ENCODE assay signal across 9 mouse cellular contexts in the genomic region with DNA sequence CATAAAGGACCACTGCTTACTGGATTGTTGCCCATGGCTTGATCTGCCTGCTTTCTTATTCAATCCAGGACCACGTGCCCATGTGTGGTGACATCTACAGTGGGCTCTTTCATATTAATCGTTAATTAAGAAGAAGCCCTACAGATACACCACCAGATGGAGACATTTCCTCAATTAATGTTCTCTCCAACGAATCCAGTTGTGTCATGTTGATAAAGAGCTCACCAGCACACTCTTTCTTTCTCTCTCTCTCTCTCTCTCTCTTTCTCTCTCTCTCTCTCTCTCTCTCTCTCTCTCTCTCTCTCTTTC. TPM values are rescaled to one million over a fixed set of nuclear protein-coding genes. Genes with fewer than 3 reads are reported as not detected.
DNase-seq lines count a peak whose midpoint lies in the region; ATAC-seq and TF ChIP-seq lines count a peak whose summit lies in the region.
"Had no signal": no experiment of that assay in that cellular context is flagged by ENCODE, and none has a peak within 500 bp of the region (broad histone marks: within the 10 kb centered on the region; RNA-seq: fewer than 3 reads in every experiment).

No protein-coding gene starts in this region.

- 5% methylated on average over 3 of the region's 3 CpGs for WGBS in embryonic facial prominence, embryonic 11.5 days
- WGBS in embryonic facial prominence, embryonic 10.5 days = 8% methylated on average over 3 of the region's 3 CpGs
- WGBS in midbrain, embryonic 11.5 days = 12% methylated on average over 3 of the region's 3 CpGs
- 12% methylated on average over 3 of the region's 3 CpGs for WGBS in midbrain, embryonic 10.5 days
- 0% methylated on average over 3 of the region's 3 CpGs for WGBS in forebrain, embryonic 15.5 days
- 7% methylated on average over 3 of the region's 3 CpGs for WGBS in limb, embryonic 14.5 days

- H3K4me3 ChIP-seq in embryonic facial prominence, embryonic 11.5 days (ENCODE audit: low read depth, low read length) = no peak overlapping the region
- no peak overlapping the region for H3K4me3 ChIP-seq in embryonic facial prominence, embryonic 10.5 days
- H3K4me3 ChIP-seq in midbrain, embryonic 11.5 days (ENCODE audit: low read depth, low read length) = no peak overlapping the region
- H3K4me3 ChIP-seq in midbrain, embryonic 10.5 days = no peak overlapping the region
- H3K4me3 ChIP-seq in forebrain, embryonic 15.5 days = peak overlapping the region; percentile 20
- no peak overlapping the region for H3K4me3 ChIP-seq in limb, embryonic 14.5 days (replicated peaks; ENCODE audit: low read length)
- H3K4me3 ChIP-seq: limb, embryonic 15.5 days had no signal

- TF ChIP-seq POLR2A in limb, embryonic 14.5 days (IDR thresholded peaks at IDR 0.05; ENCODE audit: borderline replicate concordance, extremely low read depth, insufficient read depth, insufficient read length) = no peak

- no peak overlapping the region for H3K9ac ChIP-seq in embryonic facial prominence, embryonic 11.5 days (replicated peaks; ENCODE audit: low read length)
- no peak overlapping the region for H3K9ac ChIP-seq in midbrain, embryonic 11.5 days (ENCODE audit: low read length)
- H3K9ac ChIP-seq in forebrain, embryonic 15.5 days (replicated peaks) = peak overlapping the region; percentile 35; the same call in 1 of the 2 replicates
- no peak overlapping the region for H3K9ac ChIP-seq in limb, embryonic 14.5 days (ENCODE audit: low read depth, low read length, severe bottlenecking)
- H3K9ac ChIP-seq: limb, embryonic 15.5 days had no signal

- no peaks in the 10 kb centered on the region for H3K36me3 ChIP-seq in embryonic facial prominence, embryonic 11.5 days (replicated peaks; ENCODE audit: control insufficient read depth, insufficient read depth, low read depth, low read length)
- H3K36me3 ChIP-seq in embryonic facial prominence, embryonic 10.5 days (replicated peaks) = no peaks in the 10 kb centered on the region
- H3K36me3 ChIP-seq in midbrain, embryonic 11.5 days (ENCODE audit: control insufficient read depth, insufficient read depth, low read length) = no peaks in the 10 kb centered on the region
- H3K36me3 ChIP-seq in midbrain, embryonic 10.5 days = no peaks in the 10 kb centered on the region
- H3K36me3 ChIP-seq in forebrain, embryonic 15.5 days = no peaks in the 10 kb centered on the region
- H3K36me3 ChIP-seq in limb, embryonic 14.5 days (ENCODE audit: control insufficient read depth, insufficient read depth, low read length) = no peaks in the 10 kb centered on the region
- H3K36me3 ChIP-seq: limb, embryonic 15.5 days had no signal

- H3K27me3 ChIP-seq in embryonic facial prominence, embryonic 11.5 days (ENCODE audit: control insufficient read depth, insufficient read depth, low read length) = no peaks in the 10 kb centered on the region
- no peaks in the 10 kb centered on the region; the same call in 1 of the 2 replicates for H3K27me3 ChIP-seq in embryonic facial prominence, embryonic 10.5 days (replicated peaks; ENCODE audit: low read depth, poor library complexity, severe bottlenecking)
- no peaks in the 10 kb centered on the region for H3K27me3 ChIP-seq in midbrain, embryonic 11.5 days (ENCODE audit: control insufficient read depth, insufficient read depth, low read length)
- H3K27me3 ChIP-seq in midbrain, embryonic 10.5 days (ENCODE audit: low read depth, poor library complexity, severe bottlenecking) = 0 out of 2 replicates have a peak, but pooled peaks cover 5% of the 10 kb centered on the region
- 0 out of 2 replicates have a peak, but pooled peaks cover 2% of the 10 kb centered on the region for H3K27me3 ChIP-seq in forebrain, embryonic 15.5 days
- H3K27me3 ChIP-seq in limb, embryonic 14.5 days (ENCODE audit: control insufficient read depth, insufficient read depth, low read length) = peaks cover 6% of the 10 kb centered on the region; the same call in 1 of the 2 replicates

- H3K4me1 ChIP-seq in embryonic facial prominence, embryonic 11.5 days (ENCODE audit: control insufficient read depth, insufficient read depth, low read length) = no peaks in the 10 kb centered on the region
- H3K4me1 ChIP-seq in embryonic facial prominence, embryonic 10.5 days = peaks cover 17% of the 10 kb centered on the region
- H3K4me1 ChIP-seq in midbrain, embryonic 11.5 days (ENCODE audit: control insufficient read depth, insufficient read depth, low read length) = peaks cover 3% of the 10 kb centered on the region; the same call in 1 of the 2 replicates
- H3K4me1 ChIP-seq in midbrain, embryonic 10.5 days = peaks cover 15% of the 10 kb centered on the region
- peaks cover 19% of the 10 kb centered on the region for H3K4me1 ChIP-seq in forebrain, embryonic 15.5 days
- no peaks in the 10 kb centered on the region for H3K4me1 ChIP-seq in limb, embryonic 14.5 days (ENCODE audit: control insufficient read depth, insufficient read depth, low read length)
- H3K4me1 ChIP-seq: limb, embryonic 15.5 days had no signal

- no peak for ATAC-seq in embryonic facial prominence, embryonic 11.5 days (replicated peaks; ENCODE audit: insufficient number of reproducible peaks, low FRiP score, low TSS enrichment, low read depth)
- ATAC-seq in midbrain, embryonic 11.5 days (ENCODE audit: low FRiP score) = no peak; the same call in 1 of the 2 replicates
- peak; percentile 85 for ATAC-seq in forebrain, embryonic 15.5 days (replicated peaks)
- no peak for ATAC-seq in limb, embryonic 14.5 days (ENCODE audit: low FRiP score, low read depth)

- H3K27ac ChIP-seq in embryonic facial prominence, embryonic 11.5 days (replicated peaks; ENCODE audit: low read depth, low read length) = no peak overlapping the region
- no peak overlapping the region for H3K27ac ChIP-seq in embryonic facial prominence, embryonic 10.5 days (replicated peaks)
- no peak overlapping the region for H3K27ac ChIP-seq in midbrain, embryonic 11.5 days (ENCODE audit: low read depth, low read length)
- H3K27ac ChIP-seq in midbrain, embryonic 10.5 days (replicated peaks) = no peak overlapping the region
- H3K27ac ChIP-seq in forebrain, embryonic 15.5 days (replicated peaks) = 0 out of 2 replicates have a peak overlapping the region, but pooled peaks have one; percentile 21
- no peak overlapping the region for H3K27ac ChIP-seq in limb, embryonic 14.5 days (replicated peaks; ENCODE audit: low read depth, low read length)
- H3K27ac ChIP-seq: limb, embryonic 15.5 days had no signal

- DNase-seq in embryonic facial prominence, embryonic 11.5 days (ENCODE audit: low spot score) = peak; percentile 76
- DNase-seq in embryonic facial prominence, embryonic 10.5 days (ENCODE audit: low spot score) = no peak
- DNase-seq in midbrain, embryonic 11.5 days (ENCODE audit: low spot score, missing footprints) = peak; percentile 88
- DNase-seq in midbrain, embryonic 10.5 days (ENCODE audit: low spot score) = no peak
- DNase-seq in limb, embryonic 14.5 days (ENCODE audit: low spot score) = peak; percentile 90
- DNase-seq in telencephalon, adult 2 months (ENCODE audit: low read depth, low spot score) = peak; percentile 77
- no peak for DNase-seq in testis, postnatal 10 days (ENCODE audit: low spot score)

- H3K4me2 ChIP-seq in embryonic facial prominence, embryonic 11.5 days (ENCODE audit: low read depth, low read length) = no peak overlapping the region
- no peak overlapping the region for H3K4me2 ChIP-seq in midbrain, embryonic 11.5 days
- H3K4me2 ChIP-seq in forebrain, embryonic 15.5 days (replicated peaks) = peak overlapping the region; percentile 41
- 0 out of 2 replicates have a peak overlapping the region, but pooled peaks have one; percentile 6 for H3K4me2 ChIP-seq in limb, embryonic 14.5 days (replicated peaks; ENCODE audit: low read depth, low read length, severe bottlenecking)
- H3K4me2 ChIP-seq: limb, embryonic 15.5 days had no signal

- no peaks in the 10 kb centered on the region for H3K9me3 ChIP-seq in embryonic facial prominence, embryonic 11.5 days (replicated peaks; ENCODE audit: control insufficient read depth, low read length)
- H3K9me3 ChIP-seq in embryonic facial prominence, embryonic 10.5 days = no peaks in the 10 kb centered on the region
- no peaks in the 10 kb centered on the region for H3K9me3 ChIP-seq in midbrain, embryonic 11.5 days (ENCODE audit: control insufficient read depth, low read length)
- H3K9me3 ChIP-seq in midbrain, embryonic 10.5 days (replicated peaks) = no peaks in the 10 kb centered on the region
- no peaks in the 10 kb centered on the region for H3K9me3 ChIP-seq in forebrain, embryonic 15.5 days
- H3K9me3 ChIP-seq in limb, embryonic 14.5 days (ENCODE audit: control insufficient read depth, low read length) = no peaks in the 10 kb centered on the region
- H3K9me3 ChIP-seq: limb, embryonic 15.5 days had no signal

RNA-seq across cellular contexts. Expression of gene Dytn, which starts 17.9 kb away (rescaled TPM):
- 0.07 TPM in 1 of 2 replicates, not detected in the other for polyA plus RNA-seq in embryonic facial prominence, embryonic 11.5 days (2014; fragmentation: Nextera tagmentation; extraction: Ambion mirVana)
- 0.05 TPM in 1 of 2 replicates, not detected in the other for polyA plus RNA-seq in embryonic facial prominence, embryonic 10.5 days (2016; fragmentation: Nextera tagmentation; extraction: Ambion mirVana)
- not detected in 2 replicates for polyA plus RNA-seq in midbrain, embryonic 11.5 days (2014; fragmentation: Nextera tagmentation; extraction: Ambion mirVana)
- not detected in 2 replicates for polyA plus RNA-seq in midbrain, embryonic 10.5 days (2016; fragmentation: Nextera tagmentation; extraction: Ambion mirVana)
- not detected in 2 replicates for polyA plus RNA-seq in forebrain, embryonic 15.5 days (2015; fragmentation: Nextera tagmentation; extraction: Ambion mirVana)
- not detected in 2 replicates for polyA plus RNA-seq in limb, embryonic 14.5 days (2012; rRNA removed)
- not detected in 2 replicates for polyA plus RNA-seq in limb, embryonic 14.5 days (2014; fragmentation: Nextera tagmentation; extraction: Ambion mirVana)
- polyA plus RNA-seq: limb, embryonic 15.5 days had no signal

RNA-seq across cellular contexts. Expression of gene Gm39653, which starts 53.0 kb away (rescaled TPM):
- not detected in 2 replicates for polyA plus RNA-seq in embryonic facial prominence, embryonic 11.5 days (2014; fragmentation: Nextera tagmentation; extraction: Ambion mirVana)
- polyA plus RNA-seq in embryonic facial prominence, embryonic 10.5 days (2016; fragmentation: Nextera tagmentation; extraction: Ambion mirVana) = not detected in 2 replicates
- polyA plus RNA-seq in midbrain, embryonic 11.5 days (2014; fragmentation: Nextera tagmentation; extraction: Ambion mirVana) = not detected in 2 replicates
- not detected in 2 replicates for polyA plus RNA-seq in midbrain, embryonic 10.5 days (2016; fragmentation: Nextera tagmentation; extraction: Ambion mirVana)
- polyA plus RNA-seq in forebrain, embryonic 15.5 days (2015; fragmentation: Nextera tagmentation; extraction: Ambion mirVana) = 0.17 TPM in 1 of 2 replicates, not detected in the other
- not detected in 2 replicates for polyA plus RNA-seq in limb, embryonic 14.5 days (2012; rRNA removed)
- not detected in 2 replicates for polyA plus RNA-seq in limb, embryonic 14.5 days (2014; fragmentation: Nextera tagmentation; extraction: Ambion mirVana)
- polyA plus RNA-seq: limb, embryonic 15.5 days had no signal

Comparison
In these comparisons a context has a peak if more than half of its experiments do, and no peak if none do; other contexts are left out.
1. DNase-seq: peak in embryonic facial prominence, embryonic 11.5 days (single experiment), midbrain, embryonic 11.5 days (single experiment), limb, embryonic 14.5 days (single experiment) and telencephalon, adult 2 months (single experiment); none in embryonic facial prominence, embryonic 10.5 days (single experiment), midbrain, embryonic 10.5 days (single experiment) and testis, postnatal 10 days (single experiment).
2. H3K4me2 ChIP-seq: peak in forebrain, embryonic 15.5 days (single experiment) and limb, embryonic 14.5 days (single experiment); none in embryonic facial prominence, embryonic 11.5 days (single experiment) and midbrain, embryonic 11.5 days (single experiment).